Mouse (Mus musculus): Measurements from ENCODE around the gene Slc22a3. TPM values are rescaled to one million over a fixed set of nuclear protein-coding genes. Genes with fewer than 3 reads are reported as not detected.

Slc22a3 gene
- polyA plus RNA-seq, 1 experiment from 2014 or later, result 0.68 TPM

GRCm38 (mm10) chr17:12370289-12370688 lies 137.2 kb downstream of the Slc22a3 start:
- Histone ChIP-seq H3K4me3 (replicated peaks; ENCODE audit: low read depth, low read length) (no peak overlapping the region), H3K27ac (no peak overlapping the region), H3K27me3 (ENCODE audit: insufficient read depth, low read length) (no peaks in the 10 kb centered on the region), H3K9ac (ENCODE audit: low read depth, low read length) (no peak overlapping the region), H3K4me1 (replicated peaks; ENCODE audit: insufficient read depth, low read length) (peaks cover 6% of the 10 kb centered on the region; the same call in 1 of the 2 replicates), H3K9me3 (replicated peaks; ENCODE audit: low read length) (no peaks in the 10 kb centered on the region), H3K36me3 (ENCODE audit: insufficient read depth, low read length) (no peaks in the 10 kb centered on the region), H3K4me2 (ENCODE audit: low read length) (no peak overlapping the region)
- peak; percentile 25 for DNase-seq (ENCODE audit: low spot score)
- ATAC-seq (replicated peaks; ENCODE audit: low FRiP score, low read depth), result no peak; the same call in 1 of the 2 replicates
- TF ChIP-seq CTCF (IDR thresholded peaks at IDR 0.05; ENCODE audit: low read depth), result no peak
- WGBS, result 80% methylated on average over 4 of the region's 4 CpGs

GRCm38 (mm10) chr17:12369393-12369792 lies 138.1 kb downstream of the Slc22a3 start:
- Histone ChIP-seq H3K9me3 (replicated peaks; ENCODE audit: low read length) (no peaks in the 10 kb centered on the region), H3K27me3 (ENCODE audit: insufficient read depth, low read length) (no peaks in the 10 kb centered on the region), H3K36me3 (ENCODE audit: insufficient read depth, low read length) (no peaks in the 10 kb centered on the region), H3K4me3 (replicated peaks; ENCODE audit: low read depth, low read length) (no peak overlapping the region), H3K4me2 (ENCODE audit: low read length) (no peak overlapping the region), H3K9ac (ENCODE audit: low read depth, low read length) (no peak overlapping the region), H3K27ac (no peak overlapping the region), H3K4me1 (replicated peaks; ENCODE audit: insufficient read depth, low read length) (peaks cover 6% of the 10 kb centered on the region; the same call in 1 of the 2 replicates)
- no peak for ATAC-seq (replicated peaks; ENCODE audit: low FRiP score, low read depth)
- TF ChIP-seq CTCF (IDR thresholded peaks at IDR 0.05; ENCODE audit: low read depth), result no peak
- WGBS, result 15% methylated on average over 5 of the region's 5 CpGs
- no peak for DNase-seq (ENCODE audit: low spot score)

Other genes starting within 250 kb of the Slc22a3 start
- gene Map3k4, start 188.9 kb downstream of the Slc22a3 start, polyA plus RNA-seq (2015; fragmentation: Nextera tagmentation; extraction: Ambion mirVana), result 52.5 and 58.7 TPM in 2 replicates
- 0.13 and 0.20 TPM in 2 replicates for gene Plg, start 129.1 kb downstream of the Slc22a3 start, polyA plus RNA-seq (2015; fragmentation: Nextera tagmentation; extraction: Ambion mirVana)
- gene Slc22a2, start 76.4 kb upstream of the Slc22a3 start, polyA plus RNA-seq (2015; fragmentation: Nextera tagmentation; extraction: Ambion mirVana), result 55.6 and 65.6 TPM in 2 replicates
- 57.4 and 70.3 TPM in 2 replicates for gene Slc22a1, start 168.1 kb upstream of the Slc22a3 start, polyA plus RNA-seq (2015; fragmentation: Nextera tagmentation; extraction: Ambion mirVana)

Data from kidney, postnatal 0 days (tissue).